Mouse (Mus musculus): Measurements from ENCODE around the gene Slit3.

Slit3 gene

GRCm38 (mm10) chr11:35275300-35275699 lies 154.3 kb downstream of the Slit3 start:
- no peak for DNase-seq (ENCODE audit: low spot score)

GRCm38 (mm10) chr11:35276001-35276400 lies 155.0 kb downstream of the Slit3 start:
- DNase-seq (ENCODE audit: low spot score): no peak

- no peak for DNase-seq (ENCODE audit: low spot score)
Measured at GRCm38 (mm10) chr11:35278128-35278769, 157.2 kb downstream of the Slit3 start.

GRCm38 (mm10) chr11:35280826-35281225 lies 159.8 kb downstream of the Slit3 start:
- no peak for DNase-seq (ENCODE audit: low spot score)

- DNase-seq (ENCODE audit: low spot score): no peak
Measured at GRCm38 (mm10) chr11:35282001-35282632, 161.1 kb downstream of the Slit3 start.

- DNase-seq (ENCODE audit: low spot score): no peak
Measured at GRCm38 (mm10) chr11:35282825-35283571, 162.0 kb downstream of the Slit3 start.

- DNase-seq (ENCODE audit: low spot score): no peak
Measured at GRCm38 (mm10) chr11:35283767-35284166, 162.7 kb downstream of the Slit3 start.

GRCm38 (mm10) chr11:35286578-35287390 lies 165.8 kb downstream of the Slit3 start:
- DNase-seq (ENCODE audit: low spot score): no peak

- no peak for DNase-seq (ENCODE audit: low spot score)
Measured at GRCm38 (mm10) chr11:35288056-35288455, 167.0 kb downstream of the Slit3 start.

- DNase-seq (ENCODE audit: low spot score): no peak
Measured at GRCm38 (mm10) chr11:35288761-35289278, 167.8 kb downstream of the Slit3 start.

GRCm38 (mm10) chr11:35292228-35292747 lies 171.3 kb downstream of the Slit3 start:
- DNase-seq (ENCODE audit: low spot score): no peak

GRCm38 (mm10) chr11:35293197-35293596 lies 172.2 kb downstream of the Slit3 start:
- no peak for DNase-seq (ENCODE audit: low spot score)

- DNase-seq (ENCODE audit: low spot score): no peak
Measured at GRCm38 (mm10) chr11:35294670-35295069, 173.6 kb downstream of the Slit3 start.

GRCm38 (mm10) chr11:35295162-35295799 lies 174.3 kb downstream of the Slit3 start:
- DNase-seq (ENCODE audit: low spot score): no peak

GRCm38 (mm10) chr11:35296803-35297202 lies 175.8 kb downstream of the Slit3 start:
- no peak for DNase-seq (ENCODE audit: low spot score)

GRCm38 (mm10) chr11:35297319-35297718 lies 176.3 kb downstream of the Slit3 start:
- DNase-seq (ENCODE audit: low spot score): peak; percentile 35

GRCm38 (mm10) chr11:35298526-35298925 lies 177.5 kb downstream of the Slit3 start:
- DNase-seq (ENCODE audit: low spot score): no peak

GRCm38 (mm10) chr11:35299857-35300375 lies 178.9 kb downstream of the Slit3 start:
- DNase-seq (ENCODE audit: low spot score): no peak

GRCm38 (mm10) chr11:35302272-35302671 lies 181.2 kb downstream of the Slit3 start:
- no peak for DNase-seq (ENCODE audit: low spot score)

- no peak for DNase-seq (ENCODE audit: low spot score)
Measured at GRCm38 (mm10) chr11:35304216-35304975, 183.4 kb downstream of the Slit3 start.
